Mouse (Mus musculus) adrenal gland, postnatal 36 days (tissue): ENCODE results near the gene Sacs. TPM values are rescaled to one million over a fixed set of nuclear protein-coding genes. Genes with fewer than 3 reads are reported as not detected.

Experiments
- DNase-seq, 2 experiments: peaks; one replicate each; pipeline ENCODE4 v3.0.0; 2021; ENCODE audit warnings: mixed read lengths in 1 of 2
- total RNA-seq, 2 experiments: library from RNA; stranded (reverse); gene quantifications; 2 replicates each; pipeline ENCODE4 v1.2.3; 2021

Gene Sacs
- total RNA-seq, 2 experiments from 2014 or later = 7.0 to 8.8 TPM

DNA sequence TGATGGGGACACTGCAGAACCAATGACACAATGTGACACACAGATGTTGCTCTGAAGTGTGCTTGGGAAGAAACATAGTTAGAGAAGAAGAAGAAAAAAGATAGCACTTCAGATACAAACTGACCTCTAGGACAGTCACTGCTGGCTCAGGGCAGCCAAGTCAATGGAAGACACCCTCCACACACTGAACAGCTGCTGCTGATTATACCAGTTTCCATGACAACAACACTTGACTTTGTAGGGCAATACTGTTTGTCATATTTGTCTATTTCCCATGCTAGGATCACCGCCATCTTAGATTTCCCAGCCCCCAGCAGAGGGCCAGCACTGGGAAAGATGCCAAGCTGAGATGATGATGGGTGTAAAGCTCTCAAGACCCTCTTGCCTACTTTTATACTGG lies 22.7 kb downstream of the Sacs start:
- no peak for DNase-seq

DNA sequence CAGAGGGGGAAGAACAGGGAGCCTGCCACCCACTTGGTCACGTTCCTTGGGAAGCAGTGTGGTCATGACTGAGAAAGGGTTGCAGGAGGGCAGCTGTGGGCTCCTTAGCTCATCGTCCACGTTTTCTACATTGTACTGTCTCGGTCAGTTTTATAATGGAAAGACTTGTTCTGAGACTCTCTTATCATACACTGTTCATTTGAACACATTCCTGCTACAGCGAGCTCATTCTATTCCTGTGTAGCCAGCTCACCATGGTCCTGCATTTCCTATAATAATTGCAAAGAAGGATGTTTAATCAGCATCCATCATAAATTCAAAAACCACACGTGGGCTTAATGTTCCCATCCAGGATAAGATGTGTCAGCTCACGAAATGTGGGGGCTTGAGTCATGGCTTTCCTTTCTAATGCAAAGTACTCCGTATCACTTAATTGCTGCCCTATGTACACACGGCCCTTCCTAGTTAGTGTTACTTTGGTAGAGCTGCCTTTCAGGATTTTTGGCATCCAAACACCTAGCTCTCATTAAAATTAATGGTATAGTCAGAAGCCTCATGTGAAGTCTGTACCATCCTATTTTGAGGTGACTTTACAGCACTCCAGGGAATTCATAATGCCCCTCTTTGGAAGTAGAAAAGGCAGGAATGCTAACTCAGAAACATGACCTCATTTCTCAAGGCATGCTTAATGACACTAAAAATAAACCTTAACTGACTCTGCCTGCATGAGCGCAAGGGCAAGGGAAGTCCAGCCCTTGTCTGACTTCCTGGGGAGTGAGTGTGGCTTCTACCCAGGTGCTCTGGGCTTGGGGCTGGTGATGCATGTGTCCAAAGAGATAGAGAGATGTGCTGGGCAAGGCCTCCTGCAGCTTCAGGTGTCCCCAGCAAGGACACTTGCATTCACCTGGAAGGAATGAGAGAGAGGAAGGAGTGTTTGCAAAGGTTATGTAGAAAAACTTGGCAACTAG lies 23.4 kb downstream of the Sacs start:
- DNase-seq = peak in 1 of 2 experiments; percentile 5

DNA sequence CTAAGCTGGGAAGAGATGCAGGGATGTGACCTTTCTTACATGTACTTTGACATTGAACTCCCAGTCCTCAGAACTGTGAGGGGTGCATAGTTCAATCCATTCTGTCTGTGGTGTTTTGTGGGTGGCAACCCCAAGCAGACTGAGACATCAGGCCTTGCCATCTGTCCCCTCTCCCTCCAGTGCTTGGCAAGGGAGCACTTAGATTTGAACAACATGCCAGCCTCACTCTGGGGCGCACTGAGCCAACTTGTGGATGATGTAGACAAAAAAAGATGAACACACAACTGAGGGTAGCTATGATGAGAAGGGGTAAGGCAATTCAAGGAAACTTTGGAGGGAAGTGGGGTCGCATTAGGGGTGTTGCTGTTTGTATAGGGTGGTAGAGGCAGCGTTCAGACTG lies 26.2 kb downstream of the Sacs start:
- no peak for DNase-seq

DNA sequence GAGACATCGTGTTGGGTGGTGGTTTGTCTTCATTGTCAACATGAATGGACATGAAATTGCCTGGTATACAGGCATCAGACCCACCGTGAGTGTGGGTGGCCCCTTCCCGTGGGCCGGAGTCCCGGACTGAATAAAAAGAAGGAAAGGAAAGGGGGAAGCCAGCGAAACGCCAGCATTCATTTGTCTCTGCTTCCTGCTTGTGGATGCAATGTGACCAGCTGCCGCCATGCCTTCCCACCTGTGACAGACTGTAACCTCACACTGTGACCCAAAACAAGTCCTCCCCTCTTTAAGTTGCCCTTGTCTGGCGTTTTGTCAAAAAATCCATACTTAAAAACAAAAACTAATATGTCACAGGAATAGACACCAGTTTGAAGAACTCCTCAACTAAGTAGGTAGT lies 27.7 kb downstream of the Sacs start:
- no peak for DNase-seq

DNA sequence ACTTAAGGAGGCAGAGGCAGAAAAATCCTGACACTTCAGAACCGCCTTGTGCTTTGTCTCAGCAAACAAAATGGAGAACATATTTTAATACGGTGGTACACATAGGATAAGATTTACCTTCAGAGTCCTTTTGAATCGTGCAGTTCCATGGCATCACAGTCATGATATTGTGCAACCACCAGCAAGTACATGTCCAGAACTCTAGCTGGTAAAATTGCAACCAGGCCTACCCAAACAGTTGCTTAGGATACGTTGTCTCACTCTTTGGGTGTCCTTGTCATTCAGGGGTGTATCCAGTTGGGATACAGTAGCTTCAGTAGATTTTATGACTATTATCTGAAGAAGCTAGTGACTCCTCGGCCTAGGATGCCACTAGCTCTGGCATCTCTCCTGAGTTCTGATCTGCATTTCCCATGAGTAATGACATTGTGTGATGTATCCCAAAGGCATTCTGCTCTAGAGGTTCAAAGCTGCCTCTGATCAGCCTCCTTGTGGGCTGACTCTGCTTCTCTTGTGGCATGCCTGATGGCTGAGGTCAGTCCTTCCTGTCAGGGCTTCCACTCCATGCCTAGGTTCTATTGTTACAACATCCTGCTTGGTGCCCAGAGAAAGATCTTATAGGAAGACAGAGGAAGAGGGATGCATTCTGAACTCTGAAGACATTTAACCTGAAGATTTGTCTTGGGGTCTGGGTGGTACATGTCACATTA lies 33.2 kb downstream of the Sacs start:
- DNase-seq = no peak

DNA sequence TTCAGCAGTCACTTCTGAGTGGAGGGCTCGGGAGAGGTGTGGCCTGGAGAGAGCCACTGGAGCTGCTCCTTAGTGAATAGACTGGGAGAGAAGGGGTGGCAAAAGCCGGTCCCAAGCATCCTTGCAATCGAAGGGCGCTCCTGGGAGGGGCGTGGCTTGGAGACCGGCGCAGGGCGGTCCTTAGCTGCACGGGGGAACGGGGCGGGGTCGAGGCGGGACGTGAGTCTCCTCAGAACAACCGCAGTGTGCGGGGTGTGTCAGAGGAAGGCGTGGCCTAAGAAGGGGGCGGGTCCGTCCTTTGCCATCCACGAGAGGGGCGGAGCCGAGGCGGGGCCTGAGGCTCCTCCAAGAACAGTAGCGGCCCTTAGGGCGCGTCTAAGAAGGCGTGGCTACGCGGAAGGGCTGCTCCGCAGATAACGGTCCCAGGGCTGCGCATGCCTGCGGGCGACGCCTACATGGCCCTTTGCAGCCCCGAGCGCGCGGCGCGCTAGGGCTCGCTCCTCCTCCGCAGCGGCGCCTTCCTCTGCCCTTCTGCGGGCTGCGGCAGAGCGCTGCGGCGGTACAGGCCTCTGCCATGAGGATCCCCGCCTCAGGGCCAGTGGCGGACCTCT lies 34.4 kb downstream of the Sacs start:
- peak; percentile 100 for DNase-seq

DNA sequence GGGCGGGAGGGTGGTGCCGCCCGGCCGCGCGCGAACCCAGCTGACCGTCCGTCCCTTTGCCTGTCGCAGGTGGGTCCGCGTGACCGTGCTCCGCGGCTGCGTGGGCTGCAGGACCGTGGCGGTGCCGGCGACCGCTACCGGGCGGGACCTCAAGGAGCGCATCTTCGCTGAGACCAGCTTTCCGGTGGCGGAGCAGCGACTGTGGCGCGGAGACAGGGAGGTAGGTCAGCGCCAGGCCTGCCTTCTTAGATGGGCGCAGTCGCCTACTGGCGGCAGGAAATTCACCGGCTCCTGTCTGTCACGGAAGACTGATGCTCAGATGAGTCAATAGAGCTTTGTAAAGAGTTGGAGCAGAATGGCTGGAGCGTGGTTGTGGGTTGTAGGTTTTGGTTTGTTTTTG lies 35.0 kb downstream of the Sacs start:
- peak; percentile 79 to 81 for DNase-seq

DNA sequence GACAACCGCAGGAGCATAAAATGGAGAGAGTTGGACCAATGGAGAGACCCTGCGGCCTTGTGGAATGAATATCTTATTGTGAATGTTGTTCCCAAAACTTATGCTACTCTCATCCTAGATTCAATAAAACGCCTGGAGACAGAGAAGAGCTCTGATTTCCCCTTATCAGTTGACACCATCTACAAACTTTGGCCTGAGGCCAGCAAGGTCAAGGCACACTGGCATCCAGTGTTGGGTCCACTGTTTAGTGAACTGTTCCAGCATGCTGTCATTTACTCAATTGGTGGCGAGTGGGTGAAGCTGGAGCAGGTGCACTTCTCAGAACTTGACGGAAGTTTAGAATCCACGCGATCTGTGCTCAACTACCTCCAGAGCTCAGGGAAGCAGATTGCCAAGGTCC lies 53.6 kb downstream of the Sacs start:
- peak in 1 of 2 experiments; percentile 19 for DNase-seq

DNA sequence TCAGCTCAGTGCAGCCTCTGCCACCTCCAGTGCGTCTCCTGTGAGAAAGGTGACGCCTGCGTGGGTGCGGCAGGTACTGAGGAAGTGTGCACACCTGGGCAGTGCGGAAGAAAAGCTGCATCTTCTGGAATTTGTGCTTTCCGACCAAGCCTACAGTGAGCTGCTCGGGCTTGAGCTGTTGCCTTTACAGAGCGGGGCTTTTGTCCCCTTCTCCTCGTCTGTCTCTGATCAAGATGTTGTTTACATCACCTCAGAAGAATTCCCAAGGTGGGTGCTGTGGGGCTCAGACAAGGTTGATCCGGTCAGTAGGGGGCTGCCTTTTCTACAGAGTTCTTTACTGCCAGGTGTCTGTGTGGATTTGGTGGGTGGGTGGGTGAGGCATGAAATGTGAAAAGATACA lies 54.1 kb downstream of the Sacs start:
- no peak for DNase-seq

DNA sequence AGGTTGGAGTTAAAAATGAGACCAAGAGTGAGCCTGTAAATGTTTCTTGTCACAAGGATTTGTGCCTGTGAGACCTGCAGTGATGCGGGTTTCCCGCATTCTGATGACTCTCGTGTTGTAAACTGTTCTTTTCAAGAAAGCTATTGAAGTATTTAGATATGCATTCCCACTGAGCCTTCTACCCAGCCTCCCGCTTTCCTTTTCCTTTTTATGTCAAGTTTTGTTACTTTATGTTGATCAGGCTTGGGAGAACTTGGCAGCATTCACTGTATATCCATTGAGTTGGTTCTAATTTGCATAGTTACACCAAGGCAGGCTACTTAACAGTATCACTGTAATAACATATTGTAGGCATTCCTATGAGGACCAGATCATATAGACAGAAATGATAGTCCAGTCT lies 56.2 kb downstream of the Sacs start:
- DNase-seq = no peak

DNA sequence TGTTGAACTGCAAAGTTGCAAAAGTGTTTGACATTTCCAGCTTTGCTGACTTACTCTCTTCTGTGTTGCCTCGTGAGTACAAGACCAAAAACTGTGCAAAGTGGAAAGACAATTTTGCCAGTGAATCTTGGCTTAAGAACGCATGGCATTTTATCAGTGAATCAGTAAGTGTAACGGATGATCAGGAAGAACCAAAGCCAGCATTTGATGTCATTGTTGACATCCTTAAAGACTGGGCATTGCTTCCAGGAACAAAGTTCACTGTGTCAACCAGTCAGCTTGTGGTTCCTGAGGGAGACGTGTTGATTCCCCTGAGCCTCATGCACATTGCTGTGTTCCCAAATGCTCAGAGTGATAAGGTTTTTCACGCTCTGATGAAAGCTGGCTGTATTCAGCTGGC lies 71.9 kb downstream of the Sacs start:
- peak in 1 of 2 experiments; percentile 12 for DNase-seq

DNA sequence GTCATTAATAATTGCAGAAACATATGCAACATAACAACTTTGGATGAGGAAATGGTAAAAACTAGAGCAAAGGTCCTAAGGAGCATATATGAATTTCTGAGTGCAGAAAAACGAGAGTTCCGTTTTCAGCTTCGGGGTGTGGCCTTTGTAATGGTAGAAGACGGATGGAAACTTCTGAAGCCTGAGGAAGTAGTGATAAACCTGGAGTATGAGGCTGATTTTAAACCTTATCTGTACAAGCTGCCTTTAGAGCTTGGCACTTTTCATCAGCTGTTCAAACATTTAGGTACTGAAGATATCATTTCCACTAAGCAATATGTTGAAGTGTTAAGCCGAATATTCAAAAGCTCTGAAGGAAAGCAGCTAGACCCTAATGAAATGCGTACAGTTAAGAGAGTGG lies 73.5 kb downstream of the Sacs start:
- no peak for DNase-seq

DNA sequence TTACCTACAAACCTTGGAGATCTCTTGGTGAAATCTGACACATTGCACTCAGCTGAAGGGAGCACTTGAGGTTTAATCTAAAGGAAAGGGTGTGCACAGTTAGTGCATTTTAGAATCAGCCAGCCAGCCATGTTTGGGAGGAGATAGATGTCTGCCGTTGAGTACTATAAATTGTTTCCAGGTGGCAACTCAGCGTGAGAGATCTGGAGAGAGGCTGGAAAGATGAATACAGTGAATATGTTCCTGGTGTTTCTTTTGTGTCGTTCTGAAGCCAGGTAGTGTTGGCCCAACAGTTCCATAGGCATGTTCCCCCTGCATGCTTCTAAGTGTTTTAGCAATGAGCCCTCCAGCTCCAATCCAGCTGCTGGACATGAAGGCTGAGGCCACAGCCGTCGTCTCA lies 82.9 kb downstream of the Sacs start:
- DNase-seq = no peak

DNA sequence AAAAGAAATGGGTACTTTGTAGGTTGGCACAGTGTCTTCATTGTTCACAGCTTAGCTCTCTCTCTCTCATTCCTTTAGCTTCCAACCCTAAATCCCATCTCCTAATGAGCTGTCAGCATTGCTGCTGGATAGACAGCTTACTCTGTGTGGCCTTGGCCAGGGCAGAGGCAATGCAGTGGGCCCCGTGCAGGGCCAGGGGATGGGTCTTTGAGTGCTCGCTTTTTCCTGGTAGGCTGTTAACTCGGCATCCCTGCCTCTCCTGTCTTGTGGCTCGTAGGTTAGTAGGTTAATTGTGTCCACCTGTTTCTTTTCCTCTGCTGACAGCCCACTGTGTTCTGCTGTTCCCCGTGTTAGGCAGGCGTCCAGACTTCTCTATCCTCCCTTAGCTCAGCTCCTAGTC lies 84.2 kb downstream of the Sacs start:
- DNase-seq = no peak

DNA sequence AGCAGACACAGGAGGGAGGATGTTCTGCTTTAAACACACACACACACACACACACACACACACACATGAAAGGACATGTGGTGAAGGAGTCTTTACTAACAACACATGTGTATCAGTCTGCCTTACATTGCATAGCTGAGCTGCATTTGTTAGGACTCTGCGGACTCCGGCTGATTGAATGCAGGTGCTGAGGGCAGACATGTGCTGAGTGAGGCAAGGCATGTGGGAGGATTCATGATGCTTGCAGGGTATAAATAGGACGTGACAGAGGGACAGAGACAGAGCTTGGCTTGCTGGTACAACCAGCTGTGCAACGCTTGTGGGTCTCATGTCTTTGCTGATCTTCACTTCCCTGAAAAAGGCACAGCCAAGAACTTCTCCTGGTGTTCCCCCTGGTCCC lies 85.5 kb downstream of the Sacs start:
- no peak for DNase-seq

DNA sequence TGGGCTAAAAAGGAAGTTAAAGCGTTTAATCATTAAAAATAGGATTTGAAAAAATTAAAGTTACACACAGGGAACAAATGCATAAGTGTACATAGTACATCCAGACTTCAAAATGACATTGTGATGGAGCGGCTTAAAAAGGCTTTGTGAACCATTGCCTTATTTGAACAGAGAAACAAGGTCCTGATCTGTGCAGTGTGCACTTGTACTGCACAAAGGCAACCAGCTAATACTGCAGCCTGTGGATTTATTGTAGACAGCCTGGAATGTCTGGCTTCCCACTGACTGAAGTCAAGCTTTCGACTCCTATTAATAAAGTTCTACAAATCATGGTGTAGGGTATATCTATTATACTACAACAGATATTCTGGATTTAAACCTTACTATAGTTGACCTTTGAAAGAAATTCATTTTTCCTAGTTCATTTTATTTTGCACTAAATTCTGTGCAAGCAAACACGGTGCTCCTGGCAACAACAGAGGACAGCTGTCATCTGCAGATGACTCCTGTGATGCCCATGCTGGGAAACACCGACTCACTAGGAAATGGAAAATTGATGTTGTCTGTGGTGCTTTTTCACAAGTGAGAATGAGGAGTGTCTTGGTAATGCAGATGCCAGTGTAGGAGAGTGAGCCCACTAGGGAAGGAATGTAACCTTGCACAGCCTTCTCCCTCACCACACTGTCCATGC lies 86.3 kb downstream of the Sacs start:
- DNase-seq = no peak

DNA sequence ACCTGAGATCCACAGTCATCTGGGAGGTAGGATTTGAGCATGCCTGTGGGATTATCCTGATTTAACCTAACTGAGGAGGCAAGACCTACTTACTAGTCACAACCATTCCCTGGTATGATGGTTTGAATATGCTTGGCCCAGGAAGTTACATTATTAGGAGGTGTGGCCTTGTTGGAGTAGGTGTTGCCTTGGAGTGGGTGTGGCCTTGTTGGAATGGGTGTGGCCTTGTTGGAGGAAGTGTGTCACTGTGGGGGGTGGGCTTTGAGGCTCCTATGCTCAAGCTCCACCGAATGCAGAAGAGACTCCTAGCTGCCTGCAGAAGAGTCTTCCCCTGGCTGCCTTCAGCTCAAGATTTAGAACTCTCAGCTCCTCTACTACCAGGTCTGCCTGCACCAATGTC lies 87.9 kb downstream of the Sacs start:
- DNase-seq = no peak

DNA sequence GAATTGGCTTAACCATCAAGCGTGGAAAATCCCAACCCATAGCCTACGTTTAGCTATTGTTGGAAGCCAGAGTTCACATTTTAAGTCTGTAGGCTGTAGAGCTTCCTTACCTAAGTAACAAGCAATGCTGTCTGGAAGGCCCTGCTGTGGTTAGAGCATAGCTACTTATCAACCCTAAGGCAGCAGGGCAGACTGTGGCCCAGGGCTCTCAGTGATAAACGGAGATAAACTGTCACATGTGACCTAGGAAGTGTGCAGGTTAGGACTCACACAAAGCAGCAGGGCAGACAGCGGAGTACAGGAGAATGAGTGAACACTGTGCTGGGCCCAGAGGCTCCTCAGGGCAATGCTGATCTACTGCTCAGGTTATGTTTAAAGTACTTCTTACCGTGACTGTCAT lies 91.5 kb downstream of the Sacs start:
- no peak for DNase-seq

DNA sequence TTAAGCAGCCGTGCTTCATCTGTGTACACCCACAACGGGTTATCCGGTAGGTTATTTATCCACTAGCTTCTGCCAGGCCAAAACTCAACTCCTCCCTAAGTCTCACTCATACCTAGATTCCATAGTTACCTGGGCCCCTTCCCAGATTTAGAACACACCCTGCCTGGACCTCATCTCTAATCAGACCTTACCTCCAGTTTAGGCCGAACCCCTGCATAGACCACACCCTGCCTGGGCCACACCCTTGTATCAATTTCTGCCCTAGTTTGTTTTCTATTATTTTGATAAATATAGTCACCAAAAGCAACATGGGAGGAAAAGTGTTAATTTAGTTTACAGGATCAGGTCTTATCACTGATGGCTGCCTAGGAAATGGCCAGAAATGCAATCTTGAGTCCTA lies 91.9 kb downstream of the Sacs start:
- DNase-seq = no peak

DNA sequence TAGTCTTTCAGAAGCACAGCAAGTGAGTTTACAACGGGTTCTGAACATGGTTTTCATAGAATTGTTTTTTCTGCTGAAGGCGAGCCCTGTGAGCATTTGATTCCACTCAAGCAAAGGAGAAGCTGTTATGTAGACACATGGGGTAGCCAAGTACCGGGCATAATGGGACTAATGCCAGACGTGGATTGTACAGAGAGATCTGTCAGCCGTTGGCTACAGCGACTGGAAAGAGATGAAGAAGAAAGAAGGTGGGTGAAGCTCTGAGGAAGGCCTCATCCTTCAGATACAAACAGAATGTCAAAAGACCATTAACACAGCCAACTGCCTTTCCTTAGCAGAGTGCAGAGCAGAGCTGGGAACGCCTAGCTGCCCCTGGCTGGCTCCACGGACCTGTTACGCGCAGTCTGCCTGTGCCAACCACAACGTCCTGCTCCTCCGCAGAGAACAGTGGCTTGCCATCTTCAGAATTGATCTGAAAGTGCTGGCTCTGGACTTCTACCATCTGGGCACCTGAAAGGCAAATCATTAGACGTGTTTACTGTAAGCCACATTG lies 93.8 kb downstream of the Sacs start:
- no peak for DNase-seq

DNA sequence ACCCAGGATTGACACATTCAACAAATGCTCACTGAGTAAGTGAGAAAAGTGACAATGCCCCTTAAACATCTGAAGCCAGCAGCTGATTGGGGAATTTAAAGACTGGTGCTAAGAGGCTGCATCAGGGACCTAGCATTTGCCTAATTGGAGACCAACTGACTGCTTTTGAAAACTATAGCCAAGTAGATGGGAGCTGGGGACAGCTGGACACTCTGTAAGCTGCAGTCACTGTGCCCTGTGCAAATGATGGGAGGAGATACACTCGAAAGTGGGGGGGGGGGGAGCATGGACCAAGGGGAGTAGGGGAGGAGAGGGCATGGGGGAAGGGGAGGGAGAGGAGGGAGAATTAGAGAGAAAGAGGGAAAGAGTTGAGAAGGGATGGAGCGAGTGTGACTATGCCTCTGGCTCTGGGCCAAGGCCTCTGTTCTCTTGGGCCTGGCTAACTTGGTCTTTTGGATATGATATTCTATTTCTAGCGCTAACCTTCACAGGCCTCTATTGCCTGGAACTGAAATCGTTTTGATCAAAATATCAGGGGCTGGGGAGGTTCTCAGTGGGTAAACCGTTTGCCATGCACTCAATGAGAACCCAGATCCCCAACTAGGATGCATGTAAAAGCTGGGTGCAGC lies 97.7 kb downstream of the Sacs start:
- DNase-seq = peak; percentile 61 to 68
